Mouse (Mus musculus) left cerebral cortex, adult 9 months (tissue): Measurements from ENCODE around the gene Rasgrp4.
"Not testable (repeated sequence)": the region's sequence is repeated elsewhere in the genome, so short reads cannot be mapped to it uniquely, and the experiment has no call there.

ENCODE experiments used
- DNase-seq, 2 experiments: peaks; one replicate each; pipeline ENCODE4 v3.0.0; 2022; ENCODE audit warnings: low spot score in 2 of 2

Gene Rasgrp4

GRCm38 (mm10) chr7:29178106-29178505 lies 43.5 kb downstream of the Rasgrp4 start:
- DNase-seq = no peak

- DNase-seq = no peak
Measured at GRCm38 (mm10) chr7:29179323-29179722, 44.7 kb downstream of the Rasgrp4 start.

DNA sequence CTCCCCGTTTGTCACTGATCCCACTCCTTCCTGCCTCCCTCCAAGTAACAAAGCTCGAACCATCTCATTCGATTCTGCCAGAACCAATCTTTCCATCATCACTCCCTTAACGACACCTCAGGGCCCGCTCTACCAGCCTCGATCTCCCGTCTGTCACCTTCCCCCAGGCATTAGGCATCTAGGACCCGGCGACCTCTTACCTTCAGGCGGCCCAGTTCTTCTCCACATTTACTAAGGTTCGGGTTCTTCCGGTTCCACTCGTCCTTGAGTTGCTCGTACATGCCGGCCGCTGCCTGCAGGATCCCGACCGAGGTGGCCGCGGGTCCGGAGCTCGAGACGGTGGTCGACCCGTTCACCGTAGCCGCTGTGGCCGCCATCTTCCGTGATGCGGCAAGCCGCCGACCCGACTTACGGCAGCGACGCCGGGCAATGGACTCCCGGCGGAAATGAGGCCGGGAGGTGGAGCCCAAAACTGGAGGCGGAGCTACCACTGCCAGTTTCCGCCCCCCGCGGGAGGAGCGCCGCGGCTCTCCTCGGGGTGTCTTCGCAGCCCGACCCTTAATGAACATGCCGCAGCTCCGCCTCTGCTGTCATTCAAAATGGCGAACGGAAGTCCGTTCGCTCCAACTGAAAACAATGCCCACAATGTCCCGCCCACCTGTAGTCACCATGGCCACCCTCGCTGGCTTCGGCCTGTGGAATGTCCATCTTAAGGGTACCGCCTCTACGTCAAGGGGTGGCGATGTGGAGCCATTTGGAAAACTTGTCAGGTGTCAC lies 45.6 kb downstream of the Rasgrp4 start, which contains the start of gene Psmd8:
TSS of gene Psmd8 (minus strand) at position 625 of the 777 bp plus-strand sequence.
- DNase-seq = peak; percentile 93 to 96

DNA sequence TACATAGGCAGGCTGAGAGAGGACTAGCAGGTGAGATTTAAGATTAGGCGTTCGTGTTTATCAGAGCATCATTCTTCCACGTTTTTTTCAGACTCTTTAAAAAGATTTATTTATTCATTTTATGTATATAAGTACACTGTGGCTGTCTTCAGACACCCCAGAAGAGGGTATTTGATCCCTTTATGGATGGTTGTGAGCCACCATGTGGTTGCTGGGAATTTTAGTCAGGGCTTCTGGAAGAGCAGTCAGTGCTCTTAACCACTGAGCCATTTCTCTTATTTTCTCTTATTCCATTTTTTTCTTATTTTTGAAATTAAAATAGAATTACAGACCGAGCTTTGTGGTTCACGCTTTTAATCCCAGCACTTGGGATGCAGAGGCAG lies 46.2 kb downstream of the Rasgrp4 start:
- DNase-seq = no peak

- DNase-seq = not testable (repeated sequence)
Measured at GRCm38 (mm10) chr7:29181323-29181722, 46.7 kb downstream of the Rasgrp4 start.

DNA sequence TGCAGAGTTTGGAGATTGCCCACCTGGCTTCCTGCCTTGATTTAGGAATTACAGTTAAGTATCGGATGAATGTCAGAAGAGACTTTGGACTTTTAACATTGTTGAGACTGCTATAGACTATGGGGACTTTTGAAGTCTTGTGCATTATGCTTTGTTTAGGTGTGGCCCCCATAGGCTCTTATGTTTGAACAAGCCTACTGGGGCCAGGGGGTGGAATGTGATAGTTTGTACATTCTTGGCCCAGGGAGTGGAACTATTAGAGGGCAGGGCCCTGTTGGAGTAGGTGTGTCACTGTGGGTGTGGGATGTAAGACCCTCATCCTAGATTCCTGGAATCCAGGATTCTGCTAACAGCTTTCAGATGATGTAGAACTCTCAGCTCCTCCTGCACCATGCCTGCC lies 59.6 kb downstream of the Rasgrp4 start:
- not testable (repeated sequence) for DNase-seq

DNA sequence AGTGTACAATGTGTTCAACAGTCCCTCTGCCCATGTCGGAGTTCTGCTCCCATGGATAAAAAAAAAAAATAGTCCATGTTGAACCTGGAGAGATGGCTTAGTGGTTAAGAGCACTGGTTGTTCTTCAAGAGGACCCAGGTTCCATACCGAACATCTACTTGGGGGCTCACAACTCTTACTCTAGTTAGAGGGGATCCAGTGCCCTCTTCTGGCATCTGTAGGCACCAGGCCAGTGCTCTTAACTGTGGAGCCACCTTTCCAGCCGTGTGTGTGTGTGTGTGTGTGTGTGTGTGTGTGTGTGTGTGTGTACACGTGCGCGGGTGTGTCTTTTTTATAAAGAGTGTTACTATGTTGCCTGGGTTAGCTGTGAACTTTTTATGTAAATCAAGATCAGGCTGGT lies 67.9 kb downstream of the Rasgrp4 start:
- no peak for DNase-seq
